Mouse (Mus musculus): ENCODE measurements around the gene Dyrk3. TPM values are rescaled to one million over a fixed set of nuclear protein-coding genes. Genes with fewer than 3 reads are reported as not detected.
A peak's percentile ranks its signal among the peaks of the same experiment; 100 is the strongest.

The Dyrk3 gene
- polyA plus RNA-seq, 1 experiment: 0.94 TPM

DNA sequence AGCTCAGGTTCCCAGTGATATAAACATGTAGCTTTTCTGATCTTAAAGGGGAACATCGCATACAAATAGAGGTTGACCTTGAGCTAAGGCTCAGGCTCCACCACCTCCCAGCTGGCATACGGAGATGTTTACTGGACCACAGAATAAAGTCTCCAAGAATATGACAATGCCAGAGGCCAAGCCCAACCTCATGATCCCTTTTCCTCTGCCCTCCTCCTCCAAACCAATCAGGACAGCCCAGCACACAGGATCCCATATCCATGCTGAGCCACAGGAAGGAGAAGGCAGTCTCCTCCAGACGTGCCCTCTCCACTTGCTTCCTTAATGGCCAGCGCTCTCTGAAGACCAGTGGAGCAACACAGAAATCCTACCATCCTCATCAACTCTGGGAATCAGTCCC is 47.3 kb downstream of the Dyrk3 start:
- peaks cover 81% of the 10 kb centered on the region for H3K4me1 ChIP-seq (ENCODE audit: control insufficient read depth, insufficient read depth, low read length)
- no peak for DNase-seq
- TF ChIP-seq CTCF (conservative IDR thresholded peaks at IDR 0.05; ENCODE audit: insufficient read depth, insufficient read length, low read depth, low read length) (no peak), POLR2A (IDR thresholded peaks at IDR 0.05; ENCODE audit: low read depth, low read length) (no peak)
- H3K27me3 ChIP-seq (replicated peaks; ENCODE audit: control insufficient read depth, insufficient read depth, low read length): no peaks in the 10 kb centered on the region
- H3K27ac ChIP-seq (ENCODE audit: insufficient read depth, low read depth, low read length): peak overlapping the region; percentile 3; the same call in 1 of the 2 replicates
- H3K4me3 ChIP-seq (ENCODE audit: insufficient read depth, low read depth, low read length): no peak overlapping the region
- WGBS: 31% methylated on average over 4 of the region's 4 CpGs
- no peaks in the 10 kb centered on the region for H3K36me3 ChIP-seq (ENCODE audit: control insufficient read depth, insufficient read depth, low read length)

DNA sequence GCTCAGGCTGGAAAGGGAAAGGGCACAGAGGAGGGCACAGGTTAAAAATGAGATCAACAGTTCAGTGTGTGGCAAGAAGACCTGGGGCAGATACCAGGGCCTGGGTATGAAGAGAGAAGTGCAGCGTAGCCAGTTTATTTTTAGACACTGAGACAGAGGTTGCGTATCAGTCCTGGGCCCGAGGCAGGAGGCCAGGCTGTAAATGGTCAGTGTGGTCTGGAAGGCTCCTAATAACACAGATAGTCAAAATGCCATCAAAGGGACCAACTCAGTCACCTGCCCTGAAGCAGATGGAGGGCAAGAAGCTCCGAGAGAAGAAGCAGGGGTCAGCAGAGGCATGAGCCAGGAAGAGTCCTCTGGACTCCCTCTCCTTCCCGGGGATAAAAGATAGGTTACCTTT is 47.9 kb downstream of the Dyrk3 start:
- Histone ChIP-seq H3K4me1 (ENCODE audit: control insufficient read depth, insufficient read depth, low read length) (peaks cover 78% of the 10 kb centered on the region), H3K27me3 (replicated peaks; ENCODE audit: control insufficient read depth, insufficient read depth, low read length) (no peaks in the 10 kb centered on the region), H3K36me3 (ENCODE audit: control insufficient read depth, insufficient read depth, low read length) (no peaks in the 10 kb centered on the region), H3K4me3 (ENCODE audit: insufficient read depth, low read depth, low read length) (no peak overlapping the region), H3K27ac (ENCODE audit: insufficient read depth, low read depth, low read length) (peak overlapping the region; percentile 34; the same call in 1 of the 2 replicates)
- WGBS: 19% methylated on average over 5 of the region's 5 CpGs
- TF ChIP-seq POLR2A (IDR thresholded peaks at IDR 0.05; ENCODE audit: low read depth, low read length) (no peak), CTCF (conservative IDR thresholded peaks at IDR 0.05; ENCODE audit: insufficient read depth, insufficient read length, low read depth, low read length) (no peak)
- DNase-seq: peak; percentile 65

DNA sequence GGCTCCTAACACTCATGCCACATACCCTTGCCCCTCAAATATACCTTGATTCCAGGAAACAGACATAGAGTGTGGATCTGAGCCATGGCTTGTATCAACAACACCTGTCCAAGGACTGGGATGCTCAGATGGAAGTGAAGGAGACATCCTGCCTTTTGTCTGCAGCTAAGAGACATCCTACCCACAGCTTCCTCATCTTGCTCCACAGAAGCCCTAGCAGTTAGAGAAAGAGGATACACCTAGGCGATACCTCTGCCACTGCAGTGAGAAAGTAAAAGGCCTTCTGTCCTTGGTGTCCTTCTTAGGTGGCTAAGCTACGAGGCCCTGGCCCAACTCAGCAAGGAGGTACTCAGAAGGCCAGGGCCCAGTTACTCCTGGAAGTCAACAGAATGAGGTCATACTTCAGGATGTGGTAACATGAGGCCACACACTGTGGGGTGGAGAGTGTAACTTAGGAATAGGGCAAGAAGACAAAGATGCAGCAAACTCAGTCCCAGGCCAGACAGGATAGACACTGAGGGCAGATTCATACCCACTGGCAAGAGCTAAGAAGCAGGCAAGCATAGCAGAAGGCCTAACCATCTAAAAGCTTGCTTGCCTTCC is 48.5 kb downstream of the Dyrk3 start:
- Histone ChIP-seq H3K4me3 (ENCODE audit: insufficient read depth, low read depth, low read length) (no peak overlapping the region), H3K27me3 (replicated peaks; ENCODE audit: control insufficient read depth, insufficient read depth, low read length) (no peaks in the 10 kb centered on the region), H3K27ac (ENCODE audit: insufficient read depth, low read depth, low read length) (peak overlapping the region; percentile 34; the same call in 1 of the 2 replicates), H3K36me3 (ENCODE audit: control insufficient read depth, insufficient read depth, low read length) (no peaks in the 10 kb centered on the region), H3K4me1 (ENCODE audit: control insufficient read depth, insufficient read depth, low read length) (peaks cover 81% of the 10 kb centered on the region)
- WGBS: 48% methylated on average over 2 of the region's 2 CpGs
- TF ChIP-seq CTCF (conservative IDR thresholded peaks at IDR 0.05; ENCODE audit: insufficient read depth, insufficient read length, low read depth, low read length): no peak
- no peak for TF ChIP-seq POLR2A (IDR thresholded peaks at IDR 0.05; ENCODE audit: low read depth, low read length)
- DNase-seq: no peak

DNA sequence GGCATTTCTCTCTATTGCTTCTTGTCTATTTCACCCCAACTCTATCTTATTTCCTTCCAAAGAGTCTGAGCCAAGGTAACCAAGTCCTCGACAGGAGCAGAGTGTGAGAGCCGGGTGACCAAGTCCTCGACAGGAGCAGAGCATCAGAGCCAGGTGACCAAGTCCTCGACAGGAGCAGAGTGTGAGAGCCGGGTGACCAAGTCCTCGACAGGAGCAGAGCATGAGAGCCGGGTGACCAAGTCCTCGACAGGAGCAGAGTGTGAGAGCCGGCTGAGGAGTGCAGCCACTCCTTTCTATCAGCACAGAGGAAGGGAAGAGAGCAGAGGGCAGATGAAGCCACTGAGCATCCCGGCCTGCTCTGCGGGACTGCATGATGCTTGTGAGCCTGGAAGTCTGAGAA is 49.6 kb downstream of the Dyrk3 start:
- no peaks in the 10 kb centered on the region for H3K36me3 ChIP-seq (ENCODE audit: control insufficient read depth, insufficient read depth, low read length)
- DNase-seq: no peak
- 42% methylated on average over 11 of the region's 11 CpGs for WGBS
- no peaks in the 10 kb centered on the region for H3K27me3 ChIP-seq (replicated peaks; ENCODE audit: control insufficient read depth, insufficient read depth, low read length)
- no peak for TF ChIP-seq CTCF (conservative IDR thresholded peaks at IDR 0.05; ENCODE audit: insufficient read depth, insufficient read length, low read depth, low read length)
- TF ChIP-seq POLR2A (IDR thresholded peaks at IDR 0.05; ENCODE audit: low read depth, low read length): no peak
- H3K4me3 ChIP-seq (ENCODE audit: insufficient read depth, low read depth, low read length): no peak overlapping the region
- no peak overlapping the region for H3K27ac ChIP-seq (ENCODE audit: insufficient read depth, low read depth, low read length)
- H3K4me1 ChIP-seq (ENCODE audit: control insufficient read depth, insufficient read depth, low read length): peaks cover 82% of the 10 kb centered on the region

DNA sequence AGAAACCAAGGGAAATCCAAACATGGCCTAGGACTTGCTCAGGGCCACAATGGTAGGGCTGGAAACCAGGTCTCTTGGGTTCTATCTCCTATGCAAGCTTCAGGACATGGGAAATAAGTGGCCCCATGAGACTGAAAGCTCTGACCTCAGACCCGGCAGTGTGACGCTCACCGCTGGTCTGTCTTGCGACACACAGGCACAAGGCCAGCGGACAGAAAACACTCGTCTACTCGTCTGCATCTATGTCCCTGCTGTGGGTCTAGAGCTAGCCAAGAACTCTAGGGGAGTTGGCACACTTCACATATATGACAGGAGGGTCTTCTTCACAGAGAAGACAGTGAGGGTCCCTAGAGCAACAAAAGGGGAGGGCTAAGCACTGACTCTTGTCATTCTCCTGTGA is 51.2 kb downstream of the Dyrk3 start:
- TF ChIP-seq POLR2A (IDR thresholded peaks at IDR 0.05; ENCODE audit: low read depth, low read length) (no peak), CTCF (conservative IDR thresholded peaks at IDR 0.05; ENCODE audit: insufficient read depth, insufficient read length, low read depth, low read length) (no peak)
- DNase-seq: peak; percentile 78
- no peak overlapping the region for H3K27ac ChIP-seq (ENCODE audit: insufficient read depth, low read depth, low read length)
- H3K36me3 ChIP-seq (ENCODE audit: control insufficient read depth, insufficient read depth, low read length): no peaks in the 10 kb centered on the region
- H3K27me3 ChIP-seq (replicated peaks; ENCODE audit: control insufficient read depth, insufficient read depth, low read length): no peaks in the 10 kb centered on the region
- peaks cover 80% of the 10 kb centered on the region for H3K4me1 ChIP-seq (ENCODE audit: control insufficient read depth, insufficient read depth, low read length)
- 38% methylated on average over 7 of the region's 7 CpGs for WGBS
- H3K4me3 ChIP-seq (ENCODE audit: insufficient read depth, low read depth, low read length): no peak overlapping the region

DNA sequence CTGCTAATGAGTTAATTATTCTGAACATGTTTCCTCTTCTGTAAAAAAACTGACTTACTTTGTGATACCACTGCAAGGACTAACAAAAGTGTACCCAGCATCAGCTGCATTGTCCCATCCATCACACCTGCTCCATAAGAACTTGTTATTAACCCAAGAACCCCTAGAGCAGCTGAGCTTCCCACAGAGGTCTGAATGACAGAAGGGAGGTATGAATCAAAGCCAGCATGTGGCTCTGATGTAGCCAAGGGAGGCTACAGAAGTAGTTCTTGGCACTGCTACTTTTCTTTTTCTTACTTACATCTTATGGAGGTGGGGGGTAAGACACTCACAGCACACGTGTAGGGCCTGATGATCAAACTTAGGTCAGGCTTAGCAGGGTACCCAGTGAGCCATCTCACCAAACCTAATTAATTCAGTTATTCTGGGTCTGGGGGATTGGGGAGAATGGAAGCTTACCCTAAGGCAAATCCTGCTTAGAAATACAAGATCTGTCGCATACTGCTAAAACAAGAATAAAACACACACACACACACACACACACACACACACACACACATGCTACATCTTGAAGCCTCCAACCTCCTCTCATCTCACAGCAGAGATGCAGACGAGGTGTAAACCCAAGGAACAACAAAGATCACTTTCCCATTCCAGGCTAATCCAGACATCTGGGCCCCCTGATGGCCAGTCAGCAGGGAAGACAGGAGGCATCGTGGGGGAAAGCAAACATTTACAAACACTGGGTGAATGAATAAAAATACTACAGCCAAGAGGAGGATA is 52.0 kb downstream of the Dyrk3 start:
- H3K4me1 ChIP-seq (ENCODE audit: control insufficient read depth, insufficient read depth, low read length): peaks cover 77% of the 10 kb centered on the region
- no peaks in the 10 kb centered on the region for H3K36me3 ChIP-seq (ENCODE audit: control insufficient read depth, insufficient read depth, low read length)
- no peaks in the 10 kb centered on the region for H3K27me3 ChIP-seq (replicated peaks; ENCODE audit: control insufficient read depth, insufficient read depth, low read length)
- DNase-seq: no peak
- TF ChIP-seq CTCF (conservative IDR thresholded peaks at IDR 0.05; ENCODE audit: insufficient read depth, insufficient read length, low read depth, low read length) (no peak), POLR2A (IDR thresholded peaks at IDR 0.05; ENCODE audit: low read depth, low read length) (no peak)
- WGBS: 42% methylated on average over 4 of the region's 4 CpGs
- no peak overlapping the region for H3K27ac ChIP-seq (ENCODE audit: insufficient read depth, low read depth, low read length)
- no peak overlapping the region for H3K4me3 ChIP-seq (ENCODE audit: insufficient read depth, low read depth, low read length)

DNA sequence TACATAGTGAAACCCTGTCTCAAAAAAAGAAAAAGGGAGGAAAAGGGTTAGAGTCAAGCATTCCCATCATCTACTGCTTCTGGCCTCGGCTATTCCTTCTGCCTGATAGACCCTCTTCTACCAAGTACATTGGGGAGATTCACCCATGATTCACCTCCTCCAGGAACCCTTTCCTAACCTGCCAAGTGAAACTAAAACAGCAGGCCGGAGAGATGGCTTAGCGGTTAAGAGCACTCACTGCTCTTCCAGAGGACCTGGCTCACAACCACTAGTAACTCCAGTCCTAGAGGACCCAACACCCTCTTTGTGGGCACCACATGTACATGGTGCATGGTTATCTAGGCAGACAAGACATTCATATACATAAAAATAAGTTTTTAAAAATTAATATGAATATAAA is 52.9 kb downstream of the Dyrk3 start:
- no peaks in the 10 kb centered on the region for H3K36me3 ChIP-seq (ENCODE audit: control insufficient read depth, insufficient read depth, low read length)
- peaks cover 74% of the 10 kb centered on the region for H3K4me1 ChIP-seq (ENCODE audit: control insufficient read depth, insufficient read depth, low read length)
- no peak overlapping the region for H3K27ac ChIP-seq (ENCODE audit: insufficient read depth, low read depth, low read length)
- no peak overlapping the region for H3K4me3 ChIP-seq (ENCODE audit: insufficient read depth, low read depth, low read length)
- TF ChIP-seq POLR2A (IDR thresholded peaks at IDR 0.05; ENCODE audit: low read depth, low read length): no peak
- no peak for TF ChIP-seq CTCF (conservative IDR thresholded peaks at IDR 0.05; ENCODE audit: insufficient read depth, insufficient read length, low read depth, low read length)
- no peak for DNase-seq
- no peaks in the 10 kb centered on the region for H3K27me3 ChIP-seq (replicated peaks; ENCODE audit: control insufficient read depth, insufficient read depth, low read length)
- 64% methylated on average over 3 of the region's 3 CpGs for WGBS
